Mouse (Mus musculus): ENCODE measurements around the gene H2al2a.

The H2al2a gene

DNA sequence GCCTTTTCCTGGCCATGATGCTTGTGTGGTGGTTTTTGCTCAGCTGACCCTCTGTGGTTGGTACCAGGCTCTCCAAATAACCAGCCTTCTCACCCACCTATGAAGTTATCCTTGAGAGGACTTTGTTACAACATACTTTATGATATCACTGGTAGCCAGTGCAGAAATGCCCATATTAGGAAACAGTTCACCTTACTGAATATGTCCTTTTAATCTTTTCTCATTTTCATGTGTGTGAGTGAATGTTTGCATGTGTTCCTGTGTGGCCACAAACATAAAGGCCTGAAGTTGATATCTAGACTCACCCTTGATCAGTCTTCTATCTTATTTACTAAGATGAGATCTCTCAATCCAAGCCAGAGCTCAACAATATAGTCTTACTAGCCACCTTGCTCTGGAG lies at the start of gene H2al2a:
TSS of gene H2al2a (minus strand) at position 101 of the 400 bp plus-strand sequence.
- no peak for DNase-seq (ENCODE audit: inconsistent age in 2 of 2, low spot score in 1 of 2)

DNA sequence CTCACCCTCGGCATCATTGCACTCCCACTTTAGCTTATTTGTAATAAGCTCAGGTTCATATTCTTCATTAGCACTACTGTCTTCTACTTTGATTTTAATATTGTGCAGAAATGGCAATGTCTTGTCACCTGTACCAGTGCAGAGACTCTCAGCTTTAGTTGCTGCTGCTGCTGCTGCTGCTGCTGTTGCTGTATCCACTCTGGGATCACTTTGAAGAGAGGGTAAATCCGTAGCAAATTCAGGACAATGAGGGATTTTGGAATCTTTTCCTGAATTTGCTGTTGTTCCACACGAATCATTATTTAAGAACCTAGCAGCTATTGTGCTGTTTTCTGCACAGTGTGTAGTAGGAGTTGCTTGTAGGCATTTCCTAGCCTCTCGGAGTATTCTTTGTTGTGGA lies 49.4 kb upstream of the H2al2a start:
- no peak for DNase-seq (ENCODE audit: inconsistent age in 2 of 2, low spot score in 1 of 2)

DNA sequence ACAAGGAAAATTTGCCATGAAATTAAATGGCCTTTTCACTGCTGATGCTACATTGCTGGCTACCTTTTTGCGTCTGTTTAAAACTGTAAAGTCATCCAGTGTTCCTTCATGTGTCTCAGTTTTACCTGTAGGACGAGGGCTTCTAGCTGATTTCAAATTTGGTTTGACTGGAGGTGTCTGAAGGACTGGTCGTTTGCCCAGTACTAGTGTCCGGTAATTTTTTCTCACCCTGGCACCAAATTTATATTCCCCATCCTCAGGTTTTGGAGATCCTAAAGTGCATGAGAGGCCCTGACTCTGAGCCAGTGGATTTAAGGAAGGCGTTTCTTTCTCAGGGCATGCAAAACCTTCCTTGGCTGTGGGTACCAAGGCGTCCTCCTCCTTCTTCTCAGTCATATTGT lies 49.0 kb upstream of the H2al2a start:
- peak in 1 of 2 experiments; percentile 74 for DNase-seq (ENCODE audit: inconsistent age in 2 of 2, low spot score in 1 of 2)

DNA sequence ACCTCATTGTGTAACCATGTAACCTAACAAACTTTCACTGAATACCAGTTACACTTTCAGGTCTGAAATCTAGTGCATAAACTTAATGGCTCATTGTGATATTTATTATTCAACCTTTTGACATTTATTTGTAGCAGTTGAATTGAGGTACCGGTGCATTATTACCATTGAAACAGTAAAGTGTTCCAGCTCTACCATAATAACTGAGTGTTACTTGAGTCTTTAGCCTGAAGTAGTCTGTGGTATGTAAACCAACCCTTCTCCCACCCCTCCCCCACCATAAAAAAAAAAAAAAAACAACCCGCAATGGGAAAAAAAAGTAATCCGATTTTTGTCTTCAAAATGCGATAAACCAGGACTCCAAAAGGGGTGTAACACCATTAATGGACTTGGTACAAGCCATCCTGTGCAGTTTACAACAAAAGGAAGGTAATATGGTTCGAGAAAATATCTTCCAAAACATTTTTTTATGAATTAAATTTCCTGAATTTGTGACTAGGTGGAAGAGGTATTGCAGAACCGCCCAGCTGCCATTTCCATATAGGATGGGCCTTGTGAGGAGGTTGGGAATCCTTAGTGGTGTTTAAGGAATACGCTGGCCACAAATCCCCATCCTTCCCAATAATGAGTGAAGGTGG lies 48.5 kb upstream of the H2al2a start:
- DNase-seq (ENCODE audit: inconsistent age in 2 of 2, low spot score in 1 of 2) = peak in 1 of 2 experiments; percentile 33

- no peak for DNase-seq (ENCODE audit: inconsistent age in 2 of 2, low spot score in 1 of 2)
Measured at GRCm38 (mm10) chr2:18041199-18041885, 44.6 kb upstream of the H2al2a start.

DNA sequence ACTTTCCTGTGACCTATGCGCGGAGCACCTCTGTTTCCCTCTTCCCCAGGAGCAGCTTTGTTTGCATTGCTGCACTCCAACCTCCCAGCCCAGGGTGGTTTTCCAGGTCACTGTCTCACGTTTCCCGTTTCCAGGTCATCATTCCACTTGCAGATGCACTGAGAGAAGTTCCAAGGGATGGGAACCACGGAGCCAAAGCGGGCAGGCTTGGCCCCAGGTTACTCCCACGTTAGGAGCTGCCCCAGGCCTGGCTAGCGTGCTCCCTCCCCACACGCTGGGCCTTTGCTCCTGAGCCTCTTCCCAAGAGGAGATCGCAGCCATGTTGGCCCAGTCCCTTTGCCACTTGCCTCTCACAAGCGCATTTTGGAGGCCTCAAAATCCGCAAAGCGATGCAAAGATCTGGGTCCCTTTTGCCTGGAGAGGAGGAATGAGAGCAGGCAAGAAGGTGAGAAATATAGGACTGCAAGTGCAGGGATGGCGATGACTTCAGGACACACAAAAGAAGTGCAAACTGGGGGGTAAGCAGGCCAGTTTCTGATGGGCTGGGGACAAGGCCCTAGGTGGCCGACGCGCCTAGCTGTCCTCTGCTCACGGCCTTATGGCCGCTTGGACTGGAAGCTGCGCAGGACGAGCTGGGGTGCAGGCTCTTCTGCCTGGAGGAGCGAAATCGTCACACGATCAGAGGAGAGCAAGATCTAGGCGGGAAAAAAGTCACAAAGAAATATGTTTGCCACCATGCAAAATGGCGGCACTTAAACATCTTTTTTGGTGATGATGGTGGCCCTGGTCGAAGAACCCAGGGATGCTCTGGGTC lies 43.8 kb upstream of the H2al2a start:
- peak in 1 of 2 experiments; percentile 19 for DNase-seq (ENCODE audit: inconsistent age in 2 of 2, low spot score in 1 of 2)

GRCm38 (mm10) chr2:18039566-18040290 lies 43.0 kb upstream of the H2al2a start:
- DNase-seq (ENCODE audit: inconsistent age in 2 of 2, low spot score in 1 of 2) = peak in 1 of 2 experiments; percentile 61

GRCm38 (mm10) chr2:18038895-18039371 lies 42.2 kb upstream of the H2al2a start:
- DNase-seq (ENCODE audit: inconsistent age in 2 of 2, low spot score in 1 of 2) = peak in 1 of 2 experiments; percentile 19

GRCm38 (mm10) chr2:18038141-18038752 lies 41.5 kb upstream of the H2al2a start:
- DNase-seq (ENCODE audit: inconsistent age in 2 of 2, low spot score in 1 of 2) = no peak

- no peak for DNase-seq (ENCODE audit: inconsistent age in 2 of 2, low spot score in 1 of 2)
Measured at GRCm38 (mm10) chr2:18037491-18037890, 40.7 kb upstream of the H2al2a start, which contains the start of gene A930004D18Rik. Gene A930004D18Rik (minus strand): TSS chr2:18037737.

DNA sequence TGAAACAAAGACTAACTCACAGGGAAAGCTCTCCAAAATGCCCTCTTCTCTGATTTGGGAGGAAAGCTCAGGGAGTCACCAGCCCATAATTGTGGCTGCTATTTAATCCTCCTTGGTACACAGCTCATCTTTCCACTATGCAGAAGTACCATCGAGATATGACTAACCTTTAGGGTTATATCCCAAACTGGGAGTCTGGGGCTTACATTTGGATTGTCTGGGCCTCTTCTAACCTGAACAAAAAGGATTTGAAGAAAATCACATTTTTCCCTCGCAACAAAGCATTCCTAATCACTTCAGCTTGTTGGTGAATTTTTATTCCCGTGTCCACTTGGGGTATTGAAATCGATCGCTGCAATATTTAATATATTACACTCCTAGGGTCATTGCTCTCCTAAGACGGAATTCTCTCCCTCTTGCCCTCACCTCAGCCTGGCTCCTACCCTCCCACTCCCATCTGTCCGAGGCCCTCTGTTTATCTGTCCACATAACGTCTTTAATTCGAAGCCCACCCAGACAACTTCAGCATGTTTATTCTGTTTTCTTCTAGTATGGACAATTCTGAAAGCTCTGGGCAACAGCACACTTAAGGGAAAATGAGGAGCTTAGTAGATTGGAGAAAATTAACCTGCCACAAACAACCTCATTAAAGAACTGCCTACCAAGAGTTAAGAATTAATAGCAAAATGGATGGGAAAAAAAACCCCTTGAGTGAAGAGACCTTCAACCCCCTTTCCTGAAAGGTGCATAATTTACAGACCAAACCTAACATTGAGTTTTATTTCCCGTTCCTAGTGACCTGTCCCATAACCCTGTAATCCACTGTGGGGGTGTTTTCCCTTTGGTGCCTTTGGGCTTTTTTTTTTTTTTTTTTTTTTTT lies 37.9 kb upstream of the H2al2a start:
- DNase-seq (ENCODE audit: inconsistent age in 2 of 2, low spot score in 1 of 2) = no peak

- peak in 1 of 2 experiments; percentile 32 for DNase-seq (ENCODE audit: inconsistent age in 2 of 2, low spot score in 1 of 2)
Measured at GRCm38 (mm10) chr2:18033166-18034108, 36.7 kb upstream of the H2al2a start.

DNA sequence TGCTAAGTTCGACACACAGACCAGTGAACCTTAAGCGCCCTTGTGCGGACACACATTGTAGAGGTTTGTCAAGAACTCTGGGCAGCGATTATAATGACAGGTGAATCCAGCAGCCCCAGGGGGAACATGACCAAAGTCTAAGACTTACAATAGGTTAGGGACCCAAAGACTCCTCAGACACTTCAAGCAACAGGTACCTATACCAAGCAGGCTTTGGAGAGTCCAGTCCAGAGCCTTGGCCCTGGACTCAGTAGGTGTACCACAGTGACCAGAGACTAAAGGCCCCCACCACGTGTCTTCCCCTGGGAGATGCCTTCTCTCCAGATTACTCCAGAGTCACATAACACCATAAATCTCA lies 35.8 kb upstream of the H2al2a start:
- DNase-seq (ENCODE audit: inconsistent age in 2 of 2, low spot score in 1 of 2) = peak in 1 of 2 experiments; percentile 54

DNA sequence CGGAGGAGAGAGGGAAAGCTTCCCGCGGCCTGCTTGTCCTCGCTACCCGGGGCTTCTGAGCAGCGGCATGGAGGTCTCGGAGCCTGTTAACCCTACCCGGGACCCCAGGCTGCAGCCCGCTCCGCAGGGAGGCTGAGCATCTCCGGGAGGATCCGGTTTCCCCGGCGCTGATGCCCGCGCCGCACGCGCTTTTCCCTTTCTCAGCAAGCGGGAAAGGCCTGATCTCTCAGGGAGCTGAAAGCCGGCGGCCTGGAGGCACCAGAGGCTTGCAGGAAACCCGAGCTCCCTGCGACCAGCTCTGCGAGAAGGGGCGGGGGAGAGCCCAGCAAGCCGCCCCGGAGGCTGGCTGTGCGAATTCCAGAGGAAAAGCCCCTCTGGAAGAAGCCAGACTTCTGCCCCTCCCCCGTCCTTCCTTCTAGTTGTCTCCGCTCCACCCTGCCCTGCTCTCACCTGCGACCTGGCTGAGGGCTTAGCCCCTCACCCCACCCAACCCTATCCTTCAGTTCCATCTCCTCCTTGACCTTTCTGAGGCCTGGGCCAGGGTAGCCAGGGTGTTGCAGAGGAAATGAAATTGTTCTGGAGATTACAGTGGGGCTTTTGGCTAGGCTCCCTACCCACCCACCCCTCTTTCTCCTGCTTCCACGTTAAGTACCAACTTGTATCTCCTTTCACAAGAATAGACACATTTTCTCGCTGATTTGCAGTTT lies 35.2 kb upstream of the H2al2a start:
- peak; percentile 56 to 87 for DNase-seq (ENCODE audit: inconsistent age in 2 of 2, low spot score in 1 of 2)

DNA sequence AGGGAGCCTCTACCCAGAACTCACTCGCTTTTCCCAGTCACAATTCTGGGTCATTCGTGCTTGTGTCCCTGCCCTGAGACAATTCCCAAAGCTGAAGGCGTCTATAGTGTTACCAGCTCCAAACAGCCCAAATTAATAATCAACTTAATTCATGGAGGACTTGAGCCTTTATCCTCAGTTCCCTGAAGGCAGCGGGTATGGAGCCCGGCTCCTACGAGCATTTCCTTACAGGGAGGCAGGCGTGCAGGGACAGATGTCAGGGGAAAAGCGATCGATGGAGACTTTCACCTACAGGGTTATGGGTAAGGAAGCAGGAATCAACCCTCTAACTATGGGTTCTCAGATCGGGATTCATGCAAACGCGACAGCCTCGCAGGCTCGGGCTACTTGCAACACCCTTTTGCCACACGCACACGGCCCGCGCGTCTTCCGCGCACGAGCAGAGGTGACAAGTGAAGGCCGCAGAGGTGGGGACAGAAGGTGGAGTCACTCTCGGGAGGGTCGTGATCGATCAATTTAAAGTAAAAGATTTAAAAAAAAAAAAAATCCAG lies 34.6 kb upstream of the H2al2a start:
- peak; percentile 30 to 86 for DNase-seq (ENCODE audit: inconsistent age in 2 of 2, low spot score in 1 of 2)

GRCm38 (mm10) chr2:18030581-18030980 lies 33.8 kb upstream of the H2al2a start:
- peak in 1 of 2 experiments; percentile 46 for DNase-seq (ENCODE audit: inconsistent age in 2 of 2, low spot score in 1 of 2)

DNA sequence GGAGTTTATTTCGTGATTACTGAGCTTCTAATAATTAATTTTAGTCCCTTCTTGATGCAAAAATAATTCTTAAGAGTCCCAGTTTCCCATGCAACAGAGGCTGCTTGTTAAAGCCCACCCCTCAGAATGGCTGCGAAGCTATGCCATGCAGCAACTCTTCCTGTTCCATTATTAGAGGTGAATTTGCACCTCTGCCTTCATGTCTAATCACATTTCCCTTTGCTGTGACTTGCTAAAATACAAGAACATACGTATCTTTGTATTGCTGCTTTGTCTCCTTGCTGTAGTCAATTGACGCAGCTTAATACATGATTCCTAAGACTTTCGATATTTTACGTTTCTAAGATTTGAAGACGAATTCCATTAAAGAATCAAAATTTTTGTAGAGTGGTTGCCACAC lies 32.9 kb upstream of the H2al2a start:
- peak in 1 of 2 experiments; percentile 40 for DNase-seq (ENCODE audit: inconsistent age in 2 of 2, low spot score in 1 of 2)

Data from adrenal gland, adult (tissue).